In the genomic region with DNA sequence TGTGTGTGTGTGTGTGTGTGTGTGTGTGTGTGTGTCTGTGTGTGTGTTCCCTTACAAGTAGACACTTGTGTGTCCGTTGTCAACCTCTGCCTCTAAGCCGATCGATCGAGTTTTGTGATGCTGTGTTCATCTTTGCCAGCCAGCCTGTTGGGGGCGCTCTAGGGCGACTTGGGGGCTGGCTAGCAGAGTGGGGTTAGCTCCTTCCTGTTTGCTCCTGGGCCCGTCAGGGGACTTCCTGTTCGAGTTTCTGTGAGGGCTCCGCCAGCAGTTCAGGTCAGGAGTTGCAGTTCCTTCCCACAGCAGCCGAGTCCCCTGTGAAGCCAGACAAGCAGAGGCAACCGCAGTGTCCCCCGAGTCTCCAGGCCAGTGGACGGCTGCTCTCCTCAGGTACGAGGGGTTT, we compare ENCODE assay signal across 12 mouse cellular contexts. TPM values are rescaled to one million over a fixed set of nuclear protein-coding genes. Genes with fewer than 3 reads are reported as not detected.
A peak's percentile ranks its signal among the peaks of the same experiment; 100 is the strongest.
DNase-seq lines count a peak whose midpoint lies in the region; ATAC-seq and TF ChIP-seq lines count a peak whose summit lies in the region.
"Had no signal": no experiment of that assay in that cellular context is flagged by ENCODE, and none has a peak within 500 bp of the region (broad histone marks: within the 10 kb centered on the region; RNA-seq: fewer than 3 reads in every experiment).

No protein-coding gene starts in this region.

- no peaks in the 10 kb centered on the region for H3K27me3 ChIP-seq in intestine, postnatal 0 days (replicated peaks; ENCODE audit: control insufficient read depth, insufficient read depth, low read length)
- H3K27me3 ChIP-seq in intestine, embryonic 16.5 days (replicated peaks; ENCODE audit: control insufficient read depth, insufficient read depth, low read length): no peaks in the 10 kb centered on the region
- no peaks in the 10 kb centered on the region for H3K27me3 ChIP-seq in CH12.LX (replicated peaks)
- H3K27me3 ChIP-seq: embryonic facial prominence, embryonic 15.5 days; intestine, embryonic 15.5 days; midbrain, embryonic 13.5 days had no signal

- no peak for TF ChIP-seq POLR2A in CH12.LX (IDR thresholded peaks at IDR 0.05; ENCODE audit: low read depth, low read length)

- TF ChIP-seq EP300 in CH12.LX (IDR thresholded peaks at IDR 0.05; ENCODE audit: low read length): no peak

- peak; percentile 71 for DNase-seq in CH12.LX (ENCODE audit: extremely low read depth)
- peak; percentile 16 for DNase-seq in embryo, embryonic 10 days (ENCODE audit: low spot score)
- DNase-seq in naive thymus-derived CD4-positive, alpha-beta T cell, adult 2 months (ENCODE audit: low read depth): peak; percentile 42
- DNase-seq in cerebellum, adult 11 months: no peak
- no peak for DNase-seq in right cerebral cortex, adult 18-20 months
- DNase-seq in adrenal gland, postnatal 4 days (ENCODE audit: low spot score in 2 of 2): no peak
- DNase-seq: adrenal gland, adult 2 months had no signal

- peaks cover 2% of the 10 kb centered on the region for H3K79me2 ChIP-seq in CH12.LX (replicated peaks; ENCODE audit: control insufficient read depth, extremely low read depth, insufficient read depth, poor library complexity, severe bottlenecking)

- H3K4me1 ChIP-seq in intestine, postnatal 0 days (replicated peaks; ENCODE audit: control insufficient read depth, insufficient read depth, low read length): no peaks in the 10 kb centered on the region
- H3K4me1 ChIP-seq in intestine, embryonic 16.5 days (ENCODE audit: control insufficient read depth, insufficient read depth, low read length): no peaks in the 10 kb centered on the region
- peaks cover under 1 to 33% of the 10 kb centered on the region in 2 experiments for H3K4me1 ChIP-seq in CH12.LX (ENCODE audit: control insufficient read depth in 1 of 2, insufficient read depth in 2 of 2)
- H3K4me1 ChIP-seq: embryonic facial prominence, embryonic 15.5 days; intestine, embryonic 15.5 days; midbrain, embryonic 13.5 days had no signal

- H3K9me3 ChIP-seq in intestine, postnatal 0 days (ENCODE audit: control insufficient read depth): no peaks in the 10 kb centered on the region
- no peaks in the 10 kb centered on the region for H3K9me3 ChIP-seq in intestine, embryonic 16.5 days (ENCODE audit: control insufficient read depth, low read length)
- no peaks in the 10 kb centered on the region for H3K9me3 ChIP-seq in CH12.LX (replicated peaks; ENCODE audit: low read length)
- H3K9me3 ChIP-seq: embryonic facial prominence, embryonic 15.5 days; intestine, embryonic 15.5 days; midbrain, embryonic 13.5 days had no signal

- no peak overlapping the region for H3K27ac ChIP-seq in intestine, postnatal 0 days (ENCODE audit: low read depth, low read length)
- no peak overlapping the region for H3K27ac ChIP-seq in intestine, embryonic 16.5 days (ENCODE audit: low read length)
- no peak overlapping the region for H3K27ac ChIP-seq in CH12.LX (ENCODE audit: insufficient read depth, low read depth)
- H3K27ac ChIP-seq: embryonic facial prominence, embryonic 15.5 days; intestine, embryonic 15.5 days; midbrain, embryonic 13.5 days had no signal

- H3K4me2 ChIP-seq in intestine, postnatal 0 days (replicated peaks; ENCODE audit: low read depth): no peak overlapping the region
- H3K4me2 ChIP-seq in intestine, embryonic 16.5 days (ENCODE audit: low read depth, low read length): no peak overlapping the region
- no peak overlapping the region for H3K4me2 ChIP-seq in CH12.LX (ENCODE audit: insufficient read depth, low read depth, poor library complexity, severe bottlenecking)
- H3K4me2 ChIP-seq: embryonic facial prominence, embryonic 15.5 days; intestine, embryonic 15.5 days; midbrain, embryonic 13.5 days had no signal

- WGBS in intestine, postnatal 0 days: 80% methylated on average over 14 of the region's 14 CpGs
- 83% methylated on average over 14 of the region's 14 CpGs for WGBS in intestine, embryonic 16.5 days

- H3K4me3 ChIP-seq in intestine, postnatal 0 days (ENCODE audit: low read depth, low read length): no peak overlapping the region
- H3K4me3 ChIP-seq in intestine, embryonic 16.5 days (ENCODE audit: low read length): no peak overlapping the region
- no peak overlapping the region for H3K4me3 ChIP-seq in CH12.LX (replicated peaks in 1 of 3; ENCODE audit: low read depth in 2 of 3, low read length in 2 of 3, poor library complexity in 1 of 3)
- H3K4me3 ChIP-seq: embryonic facial prominence, embryonic 15.5 days; intestine, embryonic 15.5 days; midbrain, embryonic 13.5 days had no signal

- no peak for ATAC-seq in intestine, postnatal 0 days
- ATAC-seq in intestine, embryonic 16.5 days: no peak
- ATAC-seq: intestine, embryonic 15.5 days; midbrain, embryonic 13.5 days had no signal

- dilution Hi-C loops in CH12.LX (cut with MboI; ENCODE audit: extremely low pct_ligation_motif_present, extremely low pct_unique_long_range_greater_than_20kb, low sequenced_read_pairs): no loop called here

- in situ Hi-C loops in CH12.LX (cut with MboI; ENCODE audit: low pct_ligation_motif_present, low pct_unique_long_range_greater_than_20kb, low sequenced_read_pairs): no loop called here

- no peak for TF ChIP-seq RAD21 in CH12.LX (IDR thresholded peaks at IDR 0.05; ENCODE audit: low read depth, low read length)

- H3K36me3 ChIP-seq in intestine, postnatal 0 days (ENCODE audit: control insufficient read depth, insufficient read depth): peaks cover 56% of the 10 kb centered on the region
- peaks cover 9% of the 10 kb centered on the region for H3K36me3 ChIP-seq in intestine, embryonic 16.5 days (ENCODE audit: control insufficient read depth, insufficient read depth, low read length)
- peaks cover 44 to 78% of the 10 kb centered on the region in 2 experiments for H3K36me3 ChIP-seq in CH12.LX (replicated peaks in 1 of 2; ENCODE audit: control insufficient read depth in 1 of 2, insufficient read depth in 1 of 2, low read length in 1 of 2)

- TF ChIP-seq CTCF in intestine, postnatal 0 days (IDR thresholded peaks at IDR 0.05; ENCODE audit: low read depth): peak; percentile 47
- TF ChIP-seq CTCF in CH12.LX (conservative IDR thresholded peaks at IDR 0.05 in 1 of 2, IDR thresholded peaks at IDR 0.05 in 1 of 2; ENCODE audit: low read depth in 2 of 2, low read length in 2 of 2): peak in 1 of 2 experiments; percentile 55; a peak in 2 of 4 replicates

- H3K9ac ChIP-seq in intestine, postnatal 0 days (ENCODE audit: low read depth, low read length): no peak overlapping the region
- no peak overlapping the region for H3K9ac ChIP-seq in intestine, embryonic 16.5 days (ENCODE audit: low read depth, low read length)
- no peak overlapping the region for H3K9ac ChIP-seq in CH12.LX (ENCODE audit: insufficient read depth, low read depth)
- H3K9ac ChIP-seq: embryonic facial prominence, embryonic 15.5 days; intestine, embryonic 15.5 days; midbrain, embryonic 13.5 days had no signal

TF ChIP-seq in CH12.LX, 34 proteins besides CTCF, POLR2A, EP300 and RAD21:
- TF ChIP-seq UBTF (IDR thresholded peaks at IDR 0.05; ENCODE audit: low read depth, low read length) (no peak), KAT2A (IDR thresholded peaks at IDR 0.05; ENCODE audit: insufficient replicate concordance, low read length) (no peak), JUN (IDR thresholded peaks at IDR 0.05; ENCODE audit: insufficient read depth, low read depth, low read length) (no peak), ZNF384 (IDR thresholded peaks at IDR 0.05; ENCODE audit: low read depth, low read length) (no peak), BHLHE40 (IDR thresholded peaks at IDR 0.05; ENCODE audit: low read depth, low read length) (no peak), NRF1 (IDR thresholded peaks at IDR 0.05; ENCODE audit: low read depth, low read length) (no peak), SIN3A (IDR thresholded peaks at IDR 0.05; ENCODE audit: low read length) (no peak), ZKSCAN1 (IDR thresholded peaks at IDR 0.05; ENCODE audit: borderline replicate concordance, low read depth, low read length) (no peak), POLR2AphosphoS2 (IDR thresholded peaks at IDR 0.05; ENCODE audit: low read depth, low read length) (no peak), TBP (conservative IDR thresholded peaks at IDR 0.05; ENCODE audit: low read depth, low read length) (no peak), HCFC1 (IDR thresholded peaks at IDR 0.05; ENCODE audit: low read depth, low read length) (peak; percentile 43; the same call in 1 of the 2 replicates), ELF1 (IDR thresholded peaks at IDR 0.05; ENCODE audit: low read depth, low read length) (0 out of 2 replicates have a peak, but pooled peaks have one; percentile 21)

RNA-seq across cellular contexts. Expression of gene Leo1, which starts 27.0 kb away (rescaled TPM):
- polyA plus RNA-seq in intestine, postnatal 0 days (2015; fragmentation: Nextera tagmentation; extraction: Ambion mirVana): 14.7 and 16.3 TPM in 2 replicates
- polyA plus RNA-seq in intestine, embryonic 16.5 days (2015; fragmentation: Nextera tagmentation; extraction: Ambion mirVana): 26.8 and 31.1 TPM in 2 replicates
- 49.9 and 59.7 TPM in 2 replicates for total RNA-seq in CH12.LX (2012; rRNA removed)
- 43.1 and 46.7 TPM in 2 replicates for total RNA-seq in CH12.LX (2014; rRNA removed)
- 60.7 and 73.4 TPM in 2 replicates for polyA plus RNA-seq in CH12.LX (2012; ENCODE audit: insufficient read length, low read depth)
- 10 to 100 TPM; 36.0 to 37.0 TPM for total RNA-seq in adrenal gland, postnatal 4 days (2021)

RNA-seq across cellular contexts. Expression of gene Mapk6, which starts 58.5 kb away (rescaled TPM):
- 36.6 and 39.2 TPM in 2 replicates for polyA plus RNA-seq in intestine, postnatal 0 days (2015; fragmentation: Nextera tagmentation; extraction: Ambion mirVana)
- 43.5 and 45.9 TPM in 2 replicates for polyA plus RNA-seq in intestine, embryonic 16.5 days (2015; fragmentation: Nextera tagmentation; extraction: Ambion mirVana)
- 34.2 and 41.0 TPM in 2 replicates for total RNA-seq in CH12.LX (2012; rRNA removed)
- 20.9 and 23.3 TPM in 2 replicates for total RNA-seq in CH12.LX (2014; rRNA removed)
- 53.5 and 62.2 TPM in 2 replicates for polyA plus RNA-seq in CH12.LX (2012; ENCODE audit: insufficient read length, low read depth)
- 10 to 100 TPM; 45.4 to 46.7 TPM for total RNA-seq in adrenal gland, postnatal 4 days (2021)

Comparison
In these comparisons a context has a peak if more than half of its experiments do, and no peak if none do; other contexts are left out.
1. DNase-seq: peak in CH12.LX (single experiment), embryo, embryonic 10 days (single experiment) and naive thymus-derived CD4-positive, alpha-beta T cell, adult 2 months (single experiment); none in cerebellum, adult 11 months (single experiment), right cerebral cortex, adult 18-20 months (single experiment) and adrenal gland, postnatal 4 days (0 of 2).